Mouse (Mus musculus): ENCODE results near the gene Bdh2.

Gene Bdh2

GRCm38 (mm10) chr3:135298560-135298959 lies 17.5 kb downstream of the Bdh2 start:
- DNase-seq (ENCODE audit: low read depth, low spot score) = no peak

DNA sequence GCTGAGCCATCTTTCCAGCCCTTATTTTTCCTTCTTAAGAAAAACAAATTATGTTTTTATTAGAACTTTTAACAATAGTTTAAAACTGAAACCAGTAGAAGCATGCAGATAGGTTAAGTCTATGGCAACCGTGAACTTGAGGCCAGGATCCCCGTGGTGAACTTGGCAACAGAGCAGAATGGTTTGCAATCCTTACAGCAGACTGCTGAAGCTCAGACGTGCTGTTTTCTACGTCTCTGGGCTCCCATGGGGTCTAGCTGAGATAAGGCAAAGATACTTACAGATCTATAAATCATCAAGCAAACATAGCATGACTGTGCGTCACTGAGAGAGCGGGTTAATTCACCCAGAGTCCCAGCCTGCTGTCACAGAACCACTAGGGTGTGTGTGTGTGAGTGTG lies 19.1 kb downstream of the Bdh2 start:
- DNase-seq (ENCODE audit: low read depth, low spot score) = no peak

GRCm38 (mm10) chr3:135304060-135304459 lies 23.0 kb downstream of the Bdh2 start:
- no peak for DNase-seq (ENCODE audit: low read depth, low spot score)

DNA sequence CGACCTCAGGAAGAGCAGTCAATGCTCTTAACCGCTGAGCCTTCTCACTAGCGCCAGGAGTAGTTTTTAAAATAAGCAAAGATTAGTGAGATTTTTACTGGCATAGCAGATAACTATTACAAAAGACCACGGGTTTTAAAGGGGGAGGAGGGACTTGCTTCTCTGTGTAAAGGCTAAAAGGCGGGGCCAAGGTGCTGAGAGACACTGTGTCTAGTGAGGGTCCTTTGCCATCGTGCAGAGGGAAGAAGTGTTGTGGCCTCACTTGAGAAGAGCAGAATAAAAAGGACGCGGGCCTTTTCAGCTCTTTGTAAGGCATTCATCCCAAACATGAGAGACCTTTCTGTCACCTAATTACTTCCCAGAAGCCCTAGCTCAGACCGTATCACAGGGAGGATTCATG lies 23.5 kb downstream of the Bdh2 start:
- DNase-seq (ENCODE audit: low read depth, low spot score) = no peak

DNA sequence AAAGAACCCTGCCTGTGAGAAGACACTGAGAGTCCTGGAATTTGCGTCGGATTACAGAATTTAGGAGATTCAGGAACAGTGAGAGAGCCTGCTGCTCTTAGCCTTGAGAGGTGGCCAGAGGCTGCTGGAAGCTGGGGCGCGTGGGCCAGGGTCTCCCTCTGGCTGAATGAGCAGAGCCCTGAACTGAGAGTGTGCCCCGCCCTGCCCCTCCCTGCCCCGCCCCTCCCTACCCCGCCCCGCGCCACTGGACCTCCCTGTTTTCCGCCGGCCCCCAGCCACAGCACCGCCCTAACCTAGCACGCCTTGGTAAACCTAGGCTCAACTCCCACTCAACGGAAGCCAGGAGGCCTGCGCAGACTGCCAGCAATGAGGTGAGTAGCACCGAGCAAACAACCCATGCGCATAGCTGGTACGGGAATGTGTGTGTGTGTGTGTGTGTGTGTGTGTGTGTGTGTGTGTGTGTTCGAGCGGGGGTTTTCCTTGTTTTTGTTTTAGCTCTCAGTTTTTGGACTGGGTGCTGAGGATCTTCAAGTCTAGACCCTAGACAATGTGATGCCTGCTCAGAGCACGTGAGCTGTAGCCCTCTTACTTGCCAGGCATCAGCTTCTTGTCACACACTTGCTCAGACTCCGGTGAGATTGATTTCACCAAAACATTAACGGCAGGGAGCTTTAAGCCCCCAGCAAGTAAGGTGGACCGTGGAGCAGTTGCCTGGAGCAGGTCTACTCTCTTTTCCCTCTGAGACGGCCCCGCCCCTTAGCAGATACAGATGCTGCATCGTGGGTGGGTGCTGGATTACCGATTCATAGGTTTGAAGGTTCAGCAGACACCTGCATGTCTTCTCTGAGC lies 26.6 kb downstream of the Bdh2 start, which contains the start of gene Slc9b2:
TSS of gene Slc9b2 (plus strand) at position 290 of the 849 bp plus-strand sequence.
- no peak for DNase-seq (ENCODE audit: low read depth, low spot score)

GRCm38 (mm10) chr3:135312916-135313491 lies 32.0 kb downstream of the Bdh2 start:
- DNase-seq (ENCODE audit: low read depth, low spot score) = no peak

GRCm38 (mm10) chr3:135313727-135314126 lies 32.7 kb downstream of the Bdh2 start:
- DNase-seq (ENCODE audit: low read depth, low spot score) = no peak

- no peak for DNase-seq (ENCODE audit: low read depth, low spot score)
These were observed 33.8 kb downstream of the Bdh2 start for GRCm38 (mm10) chr3:135314811-135315210.

- no peak for DNase-seq (ENCODE audit: low read depth, low spot score)
These were observed 34.9 kb downstream of the Bdh2 start for GRCm38 (mm10) chr3:135315720-135316425.

- DNase-seq (ENCODE audit: low read depth, low spot score) = no peak
These were observed 37.3 kb downstream of the Bdh2 start for GRCm38 (mm10) chr3:135318331-135318730.

DNA sequence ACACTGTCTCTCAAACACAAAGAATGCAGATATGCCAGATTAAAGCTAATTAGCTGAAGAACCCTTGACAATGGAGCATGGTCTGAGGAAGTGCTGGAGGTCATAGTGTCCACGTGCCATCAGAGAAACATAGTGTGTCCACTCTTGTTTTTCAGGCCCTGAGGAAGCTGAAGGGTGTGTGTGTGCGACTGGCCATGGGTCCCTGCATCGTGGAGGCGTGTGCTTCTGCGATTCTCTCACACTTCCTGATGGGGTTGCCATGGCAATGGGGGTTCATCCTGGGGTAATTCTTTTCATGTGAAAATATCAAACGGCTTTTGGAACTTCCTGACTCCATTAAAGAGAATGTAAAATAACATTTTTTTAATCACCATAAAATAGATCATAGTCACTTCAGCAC lies 43.3 kb downstream of the Bdh2 start:
- no peak for DNase-seq (ENCODE audit: low read depth, low spot score)

DNA sequence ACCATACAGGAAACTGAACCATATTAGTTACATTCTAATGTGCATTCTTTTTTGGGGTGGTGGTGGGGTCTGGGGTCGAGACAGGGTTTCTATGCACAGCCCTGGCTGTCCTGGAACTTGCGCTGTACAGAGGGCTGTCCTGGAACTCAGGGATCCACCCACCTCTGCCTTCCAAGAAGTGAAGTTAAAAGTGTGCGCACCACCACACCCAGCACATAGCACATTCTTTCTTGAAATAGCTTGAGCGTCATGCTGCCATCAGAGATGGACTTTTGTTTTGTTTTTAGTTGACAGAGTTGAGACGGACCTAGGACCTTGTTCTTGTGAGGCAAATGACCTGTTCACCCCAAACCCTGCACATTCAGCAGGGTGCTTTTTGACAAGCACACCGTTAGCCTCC lies 46.2 kb downstream of the Bdh2 start:
- DNase-seq (ENCODE audit: low read depth, low spot score) = no peak

DNA sequence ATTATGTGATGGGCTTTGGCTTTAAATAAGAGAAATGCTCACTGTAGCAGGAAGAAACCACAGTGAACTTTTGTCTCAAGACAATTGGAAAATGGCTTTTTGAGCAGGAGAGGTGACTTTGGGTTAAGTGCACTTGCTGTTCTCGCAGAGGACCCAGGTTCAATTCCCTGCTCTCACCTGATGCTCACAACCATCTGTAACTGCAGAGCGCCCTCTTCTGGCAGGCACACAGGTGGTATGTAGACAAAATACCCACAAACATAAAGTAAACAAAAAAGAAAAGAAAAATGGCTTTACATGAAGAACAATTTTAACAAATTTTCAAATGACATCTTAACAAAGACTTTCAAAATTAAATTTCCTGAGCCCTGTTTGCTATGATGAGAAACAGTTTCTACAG lies 46.6 kb downstream of the Bdh2 start:
- no peak for DNase-seq (ENCODE audit: low read depth, low spot score)

- no peak for DNase-seq (ENCODE audit: low read depth, low spot score)
These were observed 47.5 kb downstream of the Bdh2 start for GRCm38 (mm10) chr3:135328560-135328959.

GRCm38 (mm10) chr3:135332691-135333090 lies 51.7 kb downstream of the Bdh2 start:
- no peak for DNase-seq (ENCODE audit: low read depth, low spot score)

- no peak for DNase-seq (ENCODE audit: low read depth, low spot score)
These were observed 52.7 kb downstream of the Bdh2 start for GRCm38 (mm10) chr3:135333763-135334162.

DNA sequence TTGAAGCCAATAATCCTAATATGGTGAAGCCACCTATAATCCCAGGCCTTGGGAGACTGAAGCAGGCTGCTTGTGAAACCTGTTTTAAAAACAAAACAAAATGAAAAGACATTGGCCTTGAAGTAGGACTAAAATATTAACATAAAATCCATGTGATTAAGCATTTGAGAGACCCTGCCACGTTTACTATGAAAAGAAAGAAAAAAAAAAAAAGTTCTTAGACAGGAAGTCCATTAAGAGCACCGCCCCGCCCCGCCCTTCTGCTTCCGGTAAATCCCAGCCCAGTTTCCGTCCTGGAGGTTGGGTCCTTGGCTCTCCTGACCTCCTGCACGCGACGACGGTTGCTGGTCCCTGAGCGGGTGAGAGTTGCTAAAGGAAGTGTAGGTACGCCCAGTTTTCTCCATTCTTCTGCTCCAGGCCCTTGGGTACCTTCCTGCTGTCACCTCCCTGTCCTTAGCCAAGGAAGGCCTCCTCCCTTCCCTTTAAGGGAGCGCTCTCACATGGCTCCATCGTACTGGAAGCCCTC lies 66.8 kb downstream of the Bdh2 start, which contains the start of gene Slc9b1:
TSS of gene Slc9b1 (plus strand) at position 291 of the 526 bp plus-strand sequence.
- DNase-seq (ENCODE audit: low read depth, low spot score) = no peak

- DNase-seq (ENCODE audit: low read depth, low spot score) = no peak
These were observed 68.0 kb downstream of the Bdh2 start for GRCm38 (mm10) chr3:135349022-135349421.

GRCm38 (mm10) chr3:135351857-135352256 lies 70.8 kb downstream of the Bdh2 start:
- DNase-seq (ENCODE audit: low read depth, low spot score) = no peak

Measured in brain, embryonic 18.5 days (tissue).